Mouse (Mus musculus) hindbrain, embryonic 15.5 days (tissue): ENCODE measurements around the gene Mmd2. TPM values are rescaled to one million over a fixed set of nuclear protein-coding genes. Genes with fewer than 3 reads are reported as not detected.

Experiments
- ATAC-seq: fragments of 200-750 bp; cut with Nextera tagmentation; 2 replicates; pipeline ENCODE4 v1.8.0; 2017; ENCODE audit warnings: low read depth, moderate number of reproducible peaks, moderate TSS enrichment; ENCODE audit not compliant: low FRiP score
- H3K27ac ChIP-seq: fragments of 300-500 bp; sonication (generic); replicated peaks from 2 replicates; pipeline ENCODE4 v1.5.1; 2015; ENCODE audit warnings: mild to moderate bottlenecking, inconsistent platforms
- H3K27me3 ChIP-seq: fragments of 300-500 bp; sonication (generic); 2 replicates; pipeline ENCODE4 v1.6.1; 2015; ENCODE audit warnings: control low read depth, inconsistent platforms
- H3K36me3 ChIP-seq: fragments of 300-500 bp; sonication (generic); 2 replicates; pipeline ENCODE4 v1.6.1; 2015; ENCODE audit warnings: control low read depth, inconsistent platforms
- H3K4me1 ChIP-seq: fragments of 300-500 bp; sonication (generic); replicated peaks from 2 replicates; pipeline ENCODE4 v1.6.1; 2015; ENCODE audit warnings: control low read depth, inconsistent platforms
- H3K4me2 ChIP-seq: fragments of 300-500 bp; sonication (generic); 2 replicates; pipeline ENCODE4 v1.6.1; 2015; ENCODE audit warnings: moderate library complexity, mild to moderate bottlenecking, inconsistent platforms
- H3K4me3 ChIP-seq: fragments of 300-500 bp; sonication (generic); 2 replicates; pipeline ENCODE4 v1.5.1; 2015; ENCODE audit warnings: mild to moderate bottlenecking, inconsistent platforms
- H3K9ac ChIP-seq: fragments of 300-500 bp; sonication (generic); 2 replicates; pipeline ENCODE4 v1.6.1; 2015; ENCODE audit warnings: inconsistent platforms
- H3K9me3 ChIP-seq: fragments of 300-500 bp; sonication (generic); 2 replicates; pipeline ENCODE4 v1.6.1; 2016; ENCODE audit warnings: control low read depth, inconsistent platforms
- WGBS: fragments of 180-500 bp; shearing (Covaris S2); methylation state at CpG from one replicate; pipeline ENCODE4 v1.1.7; 2015; 5-methylcytosine and 5-hydroxymethylcytosine counted together
- polyA plus RNA-seq: library from polyadenylated mRNA; unstranded; fragments of >200 nt; fragmentation: Nextera tagmentation; extraction: Ambion mirVana; gene quantifications from 2 replicates; pipeline ENCODE4 v1.2.1, GENCODE M21; 2015

Gene Mmd2
- polyA plus RNA-seq, 1 experiment from 2014 or later: 63.2 TPM

GRCm38 (mm10) chr5:142628726-142629662, 20.4 kb upstream of the Mmd2 start:
- peak; percentile 97 for ATAC-seq
- H3K36me3 ChIP-seq: peaks cover 2% of the 10 kb centered on the region; the same call in 1 of the 2 replicates
- H3K27me3 ChIP-seq: no peaks in the 10 kb centered on the region
- peak overlapping the region; percentile 79 for H3K9ac ChIP-seq
- WGBS: under 1% methylated on average over 69 of the region's 69 CpGs
- H3K4me1 ChIP-seq: peaks cover 18% of the 10 kb centered on the region
- peak overlapping the region; percentile 81 for H3K4me3 ChIP-seq
- peak overlapping the region; percentile 76 for H3K27ac ChIP-seq
- H3K9me3 ChIP-seq: no peaks in the 10 kb centered on the region
- peak overlapping the region; percentile 90 for H3K4me2 ChIP-seq

DNA sequence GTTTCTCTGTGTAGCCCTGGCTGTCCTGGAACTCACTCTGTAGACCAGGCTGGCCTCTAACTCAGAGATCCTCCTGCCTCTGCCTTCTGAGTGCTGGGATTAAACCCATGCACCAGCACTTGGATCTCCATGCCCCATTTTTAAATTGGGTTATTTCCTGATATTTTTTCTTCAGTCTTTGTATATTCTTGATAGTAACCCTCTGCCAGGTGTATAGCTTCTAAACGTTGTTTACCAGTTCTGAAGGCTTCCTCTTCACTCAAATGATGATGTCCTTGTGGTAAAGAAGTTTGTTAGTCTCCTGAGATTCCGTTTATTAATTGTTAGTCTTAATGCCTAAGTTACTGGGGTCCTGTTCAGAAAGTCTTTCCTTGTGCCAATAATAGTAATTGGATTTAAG, 18.8 kb upstream of the Mmd2 start, which contains the start of gene Wipi2:
Gene Wipi2, plus strand, starts transcription at position 301 of the 400 bp plus-strand sequence.
- H3K36me3 ChIP-seq: no peaks in the 10 kb centered on the region
- peak within 1 kb of the TSS; percentile 81 for H3K4me3 ChIP-seq
- no peak for ATAC-seq
- 91% methylated on average over 2 of the region's 2 CpGs for WGBS
- H3K27me3 ChIP-seq: no peaks in the 10 kb centered on the region
- no peak within 1 kb of the TSS for H3K9ac ChIP-seq
- peaks cover 18% of the 10 kb centered on the region for H3K4me1 ChIP-seq
- no peak within 1 kb of the TSS for H3K27ac ChIP-seq
- H3K4me2 ChIP-seq: peak within 1 kb of the TSS; percentile 90
- no peaks in the 10 kb centered on the region for H3K9me3 ChIP-seq

GRCm38 (mm10) chr5:142623080-142623479, 14.5 kb upstream of the Mmd2 start:
- no peak overlapping the region for H3K27ac ChIP-seq
- no peak overlapping the region for H3K4me2 ChIP-seq
- WGBS: 86% methylated on average over 7 of the region's 7 CpGs
- no peak overlapping the region for H3K9ac ChIP-seq
- ATAC-seq: no peak
- no peaks in the 10 kb centered on the region for H3K9me3 ChIP-seq
- 0 out of 2 replicates have a peak, but pooled peaks cover 4% of the 10 kb centered on the region for H3K4me1 ChIP-seq
- no peaks in the 10 kb centered on the region for H3K27me3 ChIP-seq
- no peaks in the 10 kb centered on the region for H3K36me3 ChIP-seq
- H3K4me3 ChIP-seq: no peak overlapping the region

GRCm38 (mm10) chr5:142622134-142622533, 13.5 kb upstream of the Mmd2 start:
- Histone ChIP-seq H3K9ac (no peak overlapping the region), H3K9me3 (no peaks in the 10 kb centered on the region), H3K27ac (no peak overlapping the region), H3K4me1 (0 out of 2 replicates have a peak, but pooled peaks cover 4% of the 10 kb centered on the region), H3K36me3 (no peaks in the 10 kb centered on the region), H3K27me3 (no peaks in the 10 kb centered on the region), H3K4me3 (no peak overlapping the region), H3K4me2 (no peak overlapping the region)
- 73% methylated on average over 1 of the region's 1 CpGs for WGBS
- no peak for ATAC-seq

GRCm38 (mm10) chr5:142621421-142621820, 12.8 kb upstream of the Mmd2 start:
- 0 out of 2 replicates have a peak, but pooled peaks cover 4% of the 10 kb centered on the region for H3K4me1 ChIP-seq
- H3K9ac ChIP-seq: no peak overlapping the region
- H3K4me2 ChIP-seq: no peak overlapping the region
- no peaks in the 10 kb centered on the region for H3K27me3 ChIP-seq
- H3K9me3 ChIP-seq: no peaks in the 10 kb centered on the region
- no peak overlapping the region for H3K27ac ChIP-seq
- no peaks in the 10 kb centered on the region for H3K36me3 ChIP-seq
- 76% methylated on average over 2 of the region's 2 CpGs for WGBS
- no peak for ATAC-seq
- no peak overlapping the region for H3K4me3 ChIP-seq

DNA sequence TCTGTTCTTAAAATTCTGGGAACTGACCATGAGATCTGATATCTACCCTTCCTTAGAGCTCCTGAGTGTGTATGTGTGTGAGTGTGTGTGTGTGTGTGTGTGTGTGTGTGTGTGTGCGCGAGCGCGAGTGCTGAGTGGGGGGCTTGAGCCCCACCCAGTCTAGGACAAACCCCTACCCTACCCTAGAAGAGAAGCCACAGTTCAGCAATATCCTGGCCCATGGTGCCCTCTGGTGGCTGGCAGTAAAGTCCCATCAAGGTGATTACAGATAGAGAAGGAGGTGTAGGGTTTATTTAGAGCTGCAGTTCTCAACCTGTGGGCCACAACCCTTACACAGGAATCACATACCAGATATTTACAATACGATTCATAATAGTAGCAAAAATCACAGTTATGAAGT, 11.3 kb upstream of the Mmd2 start:
- Histone ChIP-seq H3K4me1 (0 out of 2 replicates have a peak, but pooled peaks cover 4% of the 10 kb centered on the region), H3K4me3 (no peak overlapping the region), H3K27ac (no peak overlapping the region), H3K4me2 (no peak overlapping the region), H3K36me3 (no peaks in the 10 kb centered on the region), H3K9ac (no peak overlapping the region), H3K27me3 (no peaks in the 10 kb centered on the region), H3K9me3 (no peaks in the 10 kb centered on the region)
- peak; percentile 68; the same call in 1 of the 2 replicates for ATAC-seq
- WGBS: 20% methylated on average over 5 of the region's 5 CpGs

GRCm38 (mm10) chr5:142616326-142616725, 7.7 kb upstream of the Mmd2 start:
- 0 out of 2 replicates have a peak, but pooled peaks cover 6% of the 10 kb centered on the region for H3K4me1 ChIP-seq
- no peak overlapping the region for H3K9ac ChIP-seq
- no peak overlapping the region for H3K27ac ChIP-seq
- 63% methylated on average over 6 of the region's 6 CpGs for WGBS
- no peak for ATAC-seq
- no peaks in the 10 kb centered on the region for H3K36me3 ChIP-seq
- H3K4me2 ChIP-seq: no peak overlapping the region
- H3K9me3 ChIP-seq: no peaks in the 10 kb centered on the region
- H3K4me3 ChIP-seq: no peak overlapping the region
- no peaks in the 10 kb centered on the region for H3K27me3 ChIP-seq

DNA sequence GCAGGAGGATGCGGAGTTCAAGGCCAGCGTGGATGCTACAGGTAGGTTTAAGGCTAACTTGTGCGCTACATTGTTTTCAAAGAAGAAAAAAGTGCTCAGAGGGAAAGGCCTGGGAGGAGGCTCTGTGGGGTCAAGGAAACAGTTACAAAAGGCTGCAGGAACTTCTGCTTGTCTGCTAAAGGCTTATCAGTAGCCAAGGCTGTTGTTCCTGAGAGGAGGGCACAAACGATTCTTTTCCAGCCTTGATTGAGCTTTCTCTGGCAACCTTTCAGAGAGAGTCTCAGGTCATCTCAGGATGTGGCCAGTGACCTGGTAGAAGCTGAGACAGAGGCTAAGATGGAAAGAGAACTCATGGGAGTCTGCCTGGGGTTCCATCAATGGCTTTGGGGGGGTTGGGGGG, 7.0 kb upstream of the Mmd2 start:
- Histone ChIP-seq H3K4me3 (no peak overlapping the region), H3K4me1 (0 out of 2 replicates have a peak, but pooled peaks cover 6% of the 10 kb centered on the region), H3K9me3 (no peaks in the 10 kb centered on the region), H3K9ac (no peak overlapping the region), H3K27me3 (no peaks in the 10 kb centered on the region), H3K4me2 (no peak overlapping the region), H3K36me3 (no peaks in the 10 kb centered on the region), H3K27ac (no peak overlapping the region)
- ATAC-seq: no peak
- 80% methylated on average over 4 of the region's 4 CpGs for WGBS

- H3K9ac ChIP-seq: no peak overlapping the region
- H3K9me3 ChIP-seq: no peaks in the 10 kb centered on the region
- no peak overlapping the region for H3K4me2 ChIP-seq
- 0 out of 2 replicates have a peak, but pooled peaks cover 3% of the 10 kb centered on the region for H3K4me1 ChIP-seq
- WGBS: 71% methylated on average over 3 of the region's 3 CpGs
- no peak overlapping the region for H3K4me3 ChIP-seq
- no peaks in the 10 kb centered on the region for H3K27me3 ChIP-seq
- no peak overlapping the region for H3K27ac ChIP-seq
- no peak for ATAC-seq
- H3K36me3 ChIP-seq: no peaks in the 10 kb centered on the region
Measured at GRCm38 (mm10) chr5:142614513-142614912, 5.9 kb upstream of the Mmd2 start.

- Histone ChIP-seq H3K27ac (no peak overlapping the region), H3K9me3 (no peaks in the 10 kb centered on the region), H3K4me1 (peaks cover 14% of the 10 kb centered on the region), H3K4me2 (no peak overlapping the region), H3K27me3 (no peaks in the 10 kb centered on the region), H3K4me3 (no peak overlapping the region), H3K36me3 (no peaks in the 10 kb centered on the region), H3K9ac (no peak overlapping the region)
- no peak for ATAC-seq
- 95% methylated on average over 4 of the region's 4 CpGs for WGBS
Measured at GRCm38 (mm10) chr5:142610362-142610761, 1.8 kb upstream of the Mmd2 start.

GRCm38 (mm10) chr5:142608989-142609325, 357 bp upstream of the Mmd2 start:
- H3K27me3 ChIP-seq: no peaks in the 10 kb centered on the region
- H3K9ac ChIP-seq: peak overlapping the region; percentile 42
- H3K4me2 ChIP-seq: peak overlapping the region; percentile 69
- peak overlapping the region; percentile 47 for H3K4me3 ChIP-seq
- ATAC-seq: no peak
- WGBS: 0% methylated on average over 2 of the region's 4 CpGs
- peak overlapping the region; percentile 23; the same call in 1 of the 2 replicates for H3K27ac ChIP-seq
- H3K36me3 ChIP-seq: no peaks in the 10 kb centered on the region
- peaks cover 14% of the 10 kb centered on the region for H3K4me1 ChIP-seq
- H3K9me3 ChIP-seq: no peaks in the 10 kb centered on the region

DNA sequence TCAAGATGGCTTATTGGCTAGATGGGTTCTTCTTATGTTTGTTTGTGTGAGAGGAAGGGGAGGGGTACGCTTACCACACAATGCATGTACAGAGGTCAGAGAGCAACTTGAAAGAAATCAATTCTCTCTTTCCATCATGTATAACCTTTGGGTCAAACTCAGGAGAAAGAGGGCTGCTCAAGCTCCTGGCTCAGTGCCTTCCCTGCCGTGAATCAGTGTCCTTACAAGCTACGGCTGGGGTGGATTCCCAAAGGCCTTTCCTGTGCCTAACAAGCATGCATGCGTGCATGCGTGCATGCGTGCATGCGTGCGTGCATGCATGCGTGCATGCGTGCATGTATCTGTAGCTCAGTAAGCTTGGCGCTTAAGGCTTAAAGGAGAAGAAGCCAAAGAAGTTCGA, 3.3 kb downstream of the Mmd2 start:
- no peak overlapping the region for H3K27ac ChIP-seq
- peaks cover 15% of the 10 kb centered on the region for H3K4me1 ChIP-seq
- no peaks in the 10 kb centered on the region for H3K27me3 ChIP-seq
- H3K4me2 ChIP-seq: peak overlapping the region; percentile 13; the same call in 1 of the 2 replicates
- no peak overlapping the region for H3K4me3 ChIP-seq
- no peaks in the 10 kb centered on the region for H3K36me3 ChIP-seq
- no peak overlapping the region for H3K9ac ChIP-seq
- 84% methylated on average over 12 of the region's 12 CpGs for WGBS
- H3K9me3 ChIP-seq: no peaks in the 10 kb centered on the region
- no peak for ATAC-seq
